Mouse (Mus musculus): ENCODE results near the gene Pgm2. TPM values are rescaled to one million over a fixed set of nuclear protein-coding genes. Genes with fewer than 3 reads are reported as not detected.

The Pgm2 gene
- polyA plus RNA-seq, 1 experiment from 2014 or later, result 18.4 TPM

DNA sequence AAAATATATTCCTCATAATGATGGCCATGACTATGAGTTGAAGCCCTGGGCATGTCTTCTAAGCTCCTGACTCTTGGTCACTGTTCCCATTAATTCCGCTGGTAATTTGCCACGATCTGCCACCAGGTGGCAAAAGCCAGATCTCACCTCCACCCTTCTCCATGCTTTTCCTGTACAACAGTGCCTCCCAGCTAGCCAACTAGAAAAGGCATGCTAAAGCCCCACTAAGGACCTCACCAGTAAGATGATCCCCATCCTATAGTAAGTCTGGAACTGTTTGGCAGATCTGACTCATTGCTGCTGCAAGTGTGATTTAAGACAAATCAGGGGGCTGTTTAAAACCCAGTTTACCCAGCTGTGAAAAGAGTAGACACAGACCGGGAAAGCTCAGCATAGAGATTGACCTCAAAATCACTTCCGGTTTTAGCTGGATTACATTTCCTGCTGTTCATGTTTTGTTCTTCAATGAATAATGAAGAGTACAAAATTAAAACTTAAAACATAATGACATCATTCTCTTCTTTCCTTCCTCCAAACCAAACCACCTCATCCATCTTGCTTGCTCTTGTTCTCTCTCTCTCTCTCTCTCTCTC, 22.6 kb upstream of the Pgm2 start:
- no peak overlapping the region for H3K4me3 ChIP-seq (ENCODE audit: low read depth, low read length)
- no peaks in the 10 kb centered on the region for H3K9me3 ChIP-seq (ENCODE audit: control insufficient read depth, low read length)
- H3K27me3 ChIP-seq (ENCODE audit: control insufficient read depth, insufficient read depth, low read length), result no peaks in the 10 kb centered on the region
- H3K36me3 ChIP-seq (ENCODE audit: control insufficient read depth, insufficient read depth, low read length), result no peaks in the 10 kb centered on the region
- H3K4me1 ChIP-seq (ENCODE audit: control insufficient read depth, insufficient read depth, low read length), result no peaks in the 10 kb centered on the region
- peak; percentile 75 for ATAC-seq (ENCODE audit: low read depth)
- no peak overlapping the region for H3K27ac ChIP-seq (ENCODE audit: low read depth, low read length)
- H3K4me2 ChIP-seq (ENCODE audit: low read depth, low read length), result no peak overlapping the region
- 28% methylated on average over 4 of the region's 4 CpGs for WGBS
- H3K9ac ChIP-seq (replicated peaks; ENCODE audit: low read depth, low read length), result no peak overlapping the region

DNA sequence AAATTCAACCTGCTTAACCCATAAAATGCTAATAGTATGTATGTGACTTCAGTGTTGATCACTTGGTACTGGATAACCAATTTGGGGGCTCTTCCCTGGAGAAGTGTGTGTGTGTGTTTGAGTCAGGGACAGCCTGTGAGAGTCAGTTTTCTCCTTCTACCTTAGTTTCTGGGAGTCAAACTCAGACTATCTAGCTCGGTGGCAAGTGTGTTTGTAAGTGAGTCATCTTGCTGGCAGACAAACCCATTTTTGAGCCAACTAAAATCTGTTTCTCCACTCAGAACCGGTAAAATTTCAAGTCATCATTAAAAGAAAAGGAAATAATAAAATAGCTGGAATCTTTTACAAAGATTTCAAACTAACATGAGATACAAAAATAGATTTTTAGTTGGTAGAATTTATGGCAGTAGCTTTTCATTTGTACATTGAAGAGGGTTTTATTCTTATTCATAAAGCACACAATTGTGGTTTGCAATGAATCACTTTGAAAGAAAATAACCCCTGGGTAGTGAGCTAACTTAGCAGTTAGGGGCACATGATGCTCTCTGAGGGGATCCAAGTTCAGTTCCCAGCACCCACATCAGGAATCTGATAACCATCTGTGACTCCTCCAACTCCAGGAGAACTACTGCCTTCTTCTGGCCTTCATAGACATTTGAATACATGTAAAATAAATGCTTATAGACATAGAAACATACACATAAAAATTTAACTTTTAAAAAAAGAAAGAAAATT, 21.8 kb upstream of the Pgm2 start:
- WGBS, result 79% methylated on average over 2 of the region's 2 CpGs
- Histone ChIP-seq H3K9me3 (ENCODE audit: control insufficient read depth, low read length) (no peaks in the 10 kb centered on the region), H3K9ac (replicated peaks; ENCODE audit: low read depth, low read length) (no peak overlapping the region), H3K36me3 (ENCODE audit: control insufficient read depth, insufficient read depth, low read length) (no peaks in the 10 kb centered on the region), H3K4me2 (ENCODE audit: low read depth, low read length) (no peak overlapping the region), H3K27ac (ENCODE audit: low read depth, low read length) (no peak overlapping the region), H3K4me1 (ENCODE audit: control insufficient read depth, insufficient read depth, low read length) (no peaks in the 10 kb centered on the region), H3K4me3 (ENCODE audit: low read depth, low read length) (no peak overlapping the region), H3K27me3 (ENCODE audit: control insufficient read depth, insufficient read depth, low read length) (no peaks in the 10 kb centered on the region)
- ATAC-seq (ENCODE audit: low read depth), result no peak

DNA sequence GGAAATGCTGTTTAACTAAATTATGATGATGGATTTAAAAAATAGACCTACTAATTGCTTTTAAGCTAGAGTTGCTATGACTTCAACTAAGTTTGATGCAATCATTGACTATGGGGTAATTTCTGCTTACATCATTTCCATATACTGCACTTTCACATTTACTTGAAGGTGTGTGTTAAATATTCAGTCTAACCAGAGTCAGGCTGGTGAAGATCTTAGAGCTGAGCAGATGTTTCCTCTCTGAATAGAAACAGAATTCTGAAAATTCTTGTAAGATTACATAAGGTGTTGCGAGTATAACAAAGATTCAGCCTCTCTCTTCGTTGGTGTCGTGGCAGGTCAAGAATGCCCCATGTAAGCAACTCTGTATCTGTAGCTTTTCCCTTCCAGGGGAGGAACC, 18.3 kb upstream of the Pgm2 start:
- Histone ChIP-seq H3K4me3 (ENCODE audit: low read depth, low read length) (no peak overlapping the region), H3K36me3 (ENCODE audit: control insufficient read depth, insufficient read depth, low read length) (no peaks in the 10 kb centered on the region), H3K9ac (replicated peaks; ENCODE audit: low read depth, low read length) (no peak overlapping the region), H3K9me3 (ENCODE audit: control insufficient read depth, low read length) (no peaks in the 10 kb centered on the region), H3K27me3 (ENCODE audit: control insufficient read depth, insufficient read depth, low read length) (no peaks in the 10 kb centered on the region), H3K4me2 (ENCODE audit: low read depth, low read length) (no peak overlapping the region), H3K27ac (ENCODE audit: low read depth, low read length) (no peak overlapping the region), H3K4me1 (ENCODE audit: control insufficient read depth, insufficient read depth, low read length) (no peaks in the 10 kb centered on the region)
- WGBS, result 95% methylated on average over 3 of the region's 3 CpGs
- ATAC-seq (ENCODE audit: low read depth), result no peak

DNA sequence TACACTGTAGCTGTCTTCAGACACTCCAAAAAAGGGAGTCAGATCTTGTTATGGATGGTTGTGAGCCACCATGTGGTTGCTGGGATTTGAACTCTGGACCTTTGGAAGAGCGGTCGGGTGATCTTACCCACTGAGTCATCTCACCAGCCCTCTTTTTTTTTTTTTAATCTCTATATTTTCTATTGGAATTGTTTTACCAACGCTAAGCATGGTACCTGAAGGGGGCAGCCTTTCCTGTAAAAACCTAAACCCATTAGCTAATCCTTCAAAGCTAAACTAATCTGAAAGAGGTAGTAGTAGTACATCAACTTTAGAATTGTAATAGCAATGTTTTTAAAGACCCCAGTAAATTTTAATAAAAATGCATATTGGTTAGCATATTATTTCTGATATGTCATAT, 17.2 kb upstream of the Pgm2 start:
- no peak for ATAC-seq (ENCODE audit: low read depth)
- no peaks in the 10 kb centered on the region for H3K27me3 ChIP-seq (ENCODE audit: control insufficient read depth, insufficient read depth, low read length)
- no peaks in the 10 kb centered on the region for H3K36me3 ChIP-seq (ENCODE audit: control insufficient read depth, insufficient read depth, low read length)
- H3K27ac ChIP-seq (ENCODE audit: low read depth, low read length), result no peak overlapping the region
- no peak overlapping the region for H3K9ac ChIP-seq (replicated peaks; ENCODE audit: low read depth, low read length)
- no peak overlapping the region for H3K4me2 ChIP-seq (ENCODE audit: low read depth, low read length)
- no peaks in the 10 kb centered on the region for H3K9me3 ChIP-seq (ENCODE audit: control insufficient read depth, low read length)
- H3K4me3 ChIP-seq (ENCODE audit: low read depth, low read length), result no peak overlapping the region
- 67% methylated on average over 3 of the region's 3 CpGs for WGBS
- no peaks in the 10 kb centered on the region for H3K4me1 ChIP-seq (ENCODE audit: control insufficient read depth, insufficient read depth, low read length)

DNA sequence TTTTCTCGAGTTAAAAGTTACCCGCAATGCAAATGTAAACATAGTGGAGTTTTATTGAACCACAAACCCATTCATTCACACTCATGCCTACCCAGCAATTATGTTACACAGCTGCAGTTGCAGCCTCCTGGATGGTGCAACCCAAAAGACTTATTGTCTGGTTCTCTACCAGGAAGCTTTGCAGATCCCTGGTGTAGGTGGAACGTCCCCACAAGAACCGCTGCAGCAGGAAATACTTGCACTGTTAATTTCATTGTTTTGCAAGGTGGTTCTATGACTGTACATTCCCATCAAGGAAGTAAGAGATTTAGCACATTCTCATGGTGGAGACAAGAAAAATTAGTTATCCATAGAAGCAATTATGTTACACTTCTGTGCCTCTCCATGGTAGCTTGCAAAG, 15.4 kb upstream of the Pgm2 start:
- Histone ChIP-seq H3K27me3 (ENCODE audit: control insufficient read depth, insufficient read depth, low read length) (no peaks in the 10 kb centered on the region), H3K9me3 (ENCODE audit: control insufficient read depth, low read length) (no peaks in the 10 kb centered on the region)
- WGBS, result 77% methylated on average over 4 of the region's 4 CpGs

DNA sequence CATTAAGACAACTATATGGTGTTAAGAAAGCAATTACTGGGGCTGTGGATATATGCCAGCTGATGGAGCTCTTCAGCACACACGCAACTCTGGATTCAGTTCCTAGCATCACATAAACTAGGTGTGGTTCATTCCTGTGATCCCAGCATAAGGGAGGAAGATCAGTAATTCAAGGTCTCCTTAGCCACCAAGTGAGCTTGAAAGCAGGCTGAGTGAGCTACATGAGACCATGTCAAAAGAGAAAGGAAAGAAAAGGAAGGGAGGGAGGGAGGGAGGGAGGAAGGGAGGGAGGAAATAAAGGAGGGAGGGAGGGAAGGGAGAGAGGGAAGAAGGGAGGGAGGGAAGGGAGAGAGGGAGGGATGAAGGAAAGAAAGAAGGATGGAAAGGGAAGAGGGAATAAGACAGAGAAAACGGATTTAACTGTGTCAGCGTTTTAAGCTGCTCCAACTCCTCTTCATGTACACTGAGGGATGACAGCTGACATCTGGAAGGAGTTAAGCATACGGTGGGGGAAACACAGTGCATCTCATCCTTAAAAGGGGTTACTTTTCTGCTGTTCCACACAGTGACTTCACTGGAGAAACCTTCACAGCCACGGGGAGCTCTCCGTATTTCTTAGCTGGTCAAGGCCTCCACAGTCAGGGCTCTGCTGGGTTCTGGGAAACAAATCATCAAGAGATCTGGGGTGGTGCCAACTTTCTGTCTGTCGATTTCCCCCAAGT, 13.8 kb upstream of the Pgm2 start:
- Histone ChIP-seq H3K27ac (ENCODE audit: low read depth, low read length) (no peak overlapping the region), H3K4me2 (ENCODE audit: low read depth, low read length) (no peak overlapping the region), H3K27me3 (ENCODE audit: control insufficient read depth, insufficient read depth, low read length) (no peaks in the 10 kb centered on the region), H3K4me1 (ENCODE audit: control insufficient read depth, insufficient read depth, low read length) (no peaks in the 10 kb centered on the region), H3K36me3 (ENCODE audit: control insufficient read depth, insufficient read depth, low read length) (no peaks in the 10 kb centered on the region), H3K4me3 (ENCODE audit: low read depth, low read length) (no peak overlapping the region), H3K9me3 (ENCODE audit: control insufficient read depth, low read length) (no peaks in the 10 kb centered on the region), H3K9ac (replicated peaks; ENCODE audit: low read depth, low read length) (no peak overlapping the region)
- peak; percentile 26; the same call in 1 of the 2 replicates for ATAC-seq (ENCODE audit: low read depth)
- WGBS, result 71% methylated on average over 7 of the region's 7 CpGs

More for the DNA sequence above, 15.4 kb upstream of the Pgm2 start:
- Histone ChIP-seq H3K27ac (ENCODE audit: low read depth, low read length) (no peak overlapping the region), H3K4me2 (ENCODE audit: low read depth, low read length) (no peak overlapping the region), H3K9ac (replicated peaks; ENCODE audit: low read depth, low read length) (no peak overlapping the region), H3K4me1 (ENCODE audit: control insufficient read depth, insufficient read depth, low read length) (no peaks in the 10 kb centered on the region), H3K4me3 (ENCODE audit: low read depth, low read length) (no peak overlapping the region), H3K36me3 (ENCODE audit: control insufficient read depth, insufficient read depth, low read length) (no peaks in the 10 kb centered on the region)
- no peak for ATAC-seq (ENCODE audit: low read depth)

DNA sequence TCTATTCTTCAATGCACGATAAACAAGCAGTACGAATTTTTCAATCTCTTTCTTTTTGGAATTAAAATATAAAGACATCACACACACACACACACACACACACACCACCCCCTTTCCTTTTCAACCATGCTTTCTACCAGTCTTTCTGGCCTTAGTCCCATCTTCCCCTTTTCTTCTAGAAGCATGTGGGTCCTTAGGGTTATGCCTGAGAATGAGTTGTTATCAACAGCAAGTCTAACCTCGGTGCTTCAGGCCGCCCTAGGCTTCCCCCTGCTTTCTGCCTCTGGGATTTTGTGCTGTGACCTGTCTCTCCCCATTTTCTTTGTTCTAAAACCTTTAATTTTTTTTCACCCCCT, 13.3 kb upstream of the Pgm2 start:
- no peak for ATAC-seq (ENCODE audit: low read depth)
- H3K9ac ChIP-seq (replicated peaks; ENCODE audit: low read depth, low read length), result no peak overlapping the region
- H3K27me3 ChIP-seq (ENCODE audit: control insufficient read depth, insufficient read depth, low read length), result no peaks in the 10 kb centered on the region
- no peaks in the 10 kb centered on the region for H3K9me3 ChIP-seq (ENCODE audit: control insufficient read depth, low read length)
- no peaks in the 10 kb centered on the region for H3K4me1 ChIP-seq (ENCODE audit: control insufficient read depth, insufficient read depth, low read length)
- no peaks in the 10 kb centered on the region for H3K36me3 ChIP-seq (ENCODE audit: control insufficient read depth, insufficient read depth, low read length)
- H3K4me3 ChIP-seq (ENCODE audit: low read depth, low read length), result no peak overlapping the region
- no peak overlapping the region for H3K4me2 ChIP-seq (ENCODE audit: low read depth, low read length)
- no peak overlapping the region for H3K27ac ChIP-seq (ENCODE audit: low read depth, low read length)
- 84% methylated on average over 4 of the region's 4 CpGs for WGBS

DNA sequence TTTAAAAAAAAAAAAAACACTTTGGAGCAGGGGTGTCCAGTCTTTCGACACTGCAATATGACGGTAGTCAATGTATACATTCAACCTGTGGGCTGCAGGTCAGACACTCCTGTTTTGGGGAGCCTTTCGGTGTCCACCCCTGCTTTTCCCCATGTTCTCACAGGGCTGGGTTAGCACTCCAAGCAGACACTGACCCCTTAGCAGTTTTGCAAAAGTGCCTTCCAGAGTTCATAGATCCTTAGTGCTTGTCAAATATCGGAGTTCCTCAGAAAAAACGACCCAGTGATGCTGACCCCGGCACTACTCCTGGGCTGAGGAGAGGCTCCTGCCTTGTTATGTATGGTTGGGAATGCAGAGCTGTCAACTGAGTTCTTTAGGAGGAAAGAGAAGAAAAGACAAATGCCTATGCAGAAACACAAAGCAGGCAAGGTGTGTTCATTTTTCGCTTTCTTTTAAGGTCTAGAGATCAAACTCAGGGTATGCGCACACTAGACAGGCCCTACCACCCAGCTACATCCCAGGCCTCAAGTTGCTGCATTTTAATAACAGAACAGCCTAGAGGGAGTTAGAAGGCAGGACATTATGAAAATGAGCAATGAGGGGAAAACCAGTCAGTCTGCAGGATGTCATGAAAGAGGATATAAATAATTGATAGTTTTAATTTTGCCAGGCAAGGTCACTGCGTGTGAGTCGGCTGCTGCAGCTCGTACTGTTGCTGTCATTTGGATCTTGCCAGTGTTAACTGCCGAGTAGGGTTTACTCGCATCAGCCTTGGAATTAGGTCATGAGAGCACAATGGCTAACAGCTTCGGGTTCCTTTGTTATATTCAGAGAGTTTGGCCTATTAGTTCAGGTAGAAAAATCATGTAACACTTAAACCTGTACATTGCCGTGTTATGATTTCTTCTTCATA, 9.0 kb upstream of the Pgm2 start:
- Histone ChIP-seq H3K4me1 (ENCODE audit: control insufficient read depth, insufficient read depth, low read length) (no peaks in the 10 kb centered on the region), H3K36me3 (ENCODE audit: control insufficient read depth, insufficient read depth, low read length) (no peaks in the 10 kb centered on the region), H3K4me2 (ENCODE audit: low read depth, low read length) (no peak overlapping the region), H3K9ac (replicated peaks; ENCODE audit: low read depth, low read length) (no peak overlapping the region), H3K9me3 (ENCODE audit: control insufficient read depth, low read length) (no peaks in the 10 kb centered on the region), H3K27me3 (ENCODE audit: control insufficient read depth, insufficient read depth, low read length) (no peaks in the 10 kb centered on the region), H3K4me3 (ENCODE audit: low read depth, low read length) (no peak overlapping the region), H3K27ac (ENCODE audit: low read depth, low read length) (0 out of 2 replicates have a peak overlapping the region, but pooled peaks have one; percentile 28)
- ATAC-seq (ENCODE audit: low read depth), result peak; percentile 74
- 67% methylated on average over 15 of the region's 15 CpGs for WGBS

Measured in neural tube, embryonic 14.5 days (tissue).